In genomic region chr9:50650503-50650902, GRCm38 (mm10) we compare ENCODE assay signal across 26 mouse cellular contexts. TPM values are rescaled to one million over a fixed set of nuclear protein-coding genes. Genes with fewer than 3 reads are reported as not detected.
DNase-seq lines count a peak whose midpoint lies in the region; ATAC-seq lines count a peak whose summit lies in the region.
"Had no signal": no experiment of that assay in that cellular context is flagged by ENCODE, and none has a peak within 500 bp of the region (broad histone marks: within the 10 kb centered on the region; RNA-seq: fewer than 3 reads in every experiment).

No protein-coding gene starts in this region.

- H3K4me2 ChIP-seq in liver, embryonic 16.5 days (ENCODE audit: low read depth, low read length) = peak overlapping the region; percentile 10; the same call in 1 of the 2 replicates
- no peak overlapping the region for H3K4me2 ChIP-seq in intestine, embryonic 16.5 days (ENCODE audit: low read depth, low read length)
- H3K4me2 ChIP-seq: embryonic facial prominence, embryonic 12.5 days; limb, embryonic 13.5 days; lung, embryonic 14.5 days; neural tube, embryonic 13.5 days had no signal

- H3K36me3 ChIP-seq in heart, embryonic 10.5 days = peaks cover 95% of the 10 kb centered on the region
- peaks cover 31% of the 10 kb centered on the region for H3K36me3 ChIP-seq in liver, embryonic 16.5 days (ENCODE audit: control insufficient read depth, insufficient read depth)
- peaks cover 23% of the 10 kb centered on the region for H3K36me3 ChIP-seq in intestine, embryonic 16.5 days (ENCODE audit: control insufficient read depth, insufficient read depth, low read length)

- H3K4me1 ChIP-seq in heart, embryonic 10.5 days = no peaks in the 10 kb centered on the region
- H3K4me1 ChIP-seq in liver, embryonic 16.5 days (ENCODE audit: control insufficient read depth, low read depth, low read length) = peaks cover 8% of the 10 kb centered on the region
- H3K4me1 ChIP-seq in intestine, embryonic 16.5 days (ENCODE audit: control insufficient read depth, insufficient read depth, low read length) = no peaks in the 10 kb centered on the region
- H3K4me1 ChIP-seq: embryonic facial prominence, embryonic 12.5 days; limb, embryonic 13.5 days; midbrain, embryonic 10.5 days; neural tube, embryonic 13.5 days had no signal

- H3K4me3 ChIP-seq in heart, embryonic 10.5 days = no peak overlapping the region
- H3K4me3 ChIP-seq in liver, embryonic 16.5 days (ENCODE audit: low read depth, low read length) = no peak overlapping the region
- H3K4me3 ChIP-seq in intestine, embryonic 16.5 days (ENCODE audit: low read length) = no peak overlapping the region
- H3K4me3 ChIP-seq: embryonic facial prominence, embryonic 12.5 days; erythroblast, embryonic 14.5 days; heart, adult 2 months; limb, embryonic 13.5 days; midbrain, embryonic 10.5 days; myocyte; neural tube, embryonic 13.5 days had no signal

- ATAC-seq in liver, embryonic 16.5 days (ENCODE audit: low read depth) = peak; percentile 80
- no peak for ATAC-seq in intestine, embryonic 16.5 days
- ATAC-seq: forebrain, embryonic 14.5 days; hindbrain, postnatal 0 days; intestine, postnatal 0 days; midbrain, embryonic 16.5 days; Patski had no signal

- H3K9me3 ChIP-seq in heart, embryonic 10.5 days = no peaks in the 10 kb centered on the region
- no peaks in the 10 kb centered on the region for H3K9me3 ChIP-seq in liver, embryonic 16.5 days (replicated peaks; ENCODE audit: control insufficient read depth, low read length)
- no peaks in the 10 kb centered on the region for H3K9me3 ChIP-seq in intestine, embryonic 16.5 days (ENCODE audit: control insufficient read depth, low read length)
- H3K9me3 ChIP-seq: embryonic facial prominence, embryonic 12.5 days; limb, embryonic 13.5 days; midbrain, embryonic 10.5 days; neural tube, embryonic 13.5 days had no signal

- 93% methylated on average over 10 of the region's 10 CpGs for WGBS in heart, embryonic 10.5 days
- 56% methylated on average over 10 of the region's 10 CpGs for WGBS in liver, embryonic 16.5 days (ENCODE audit: insufficient replicate concordance)
- 95% methylated on average over 10 of the region's 10 CpGs for WGBS in intestine, embryonic 16.5 days

- DNase-seq in heart, embryonic 10.5 days (ENCODE audit: low spot score) = peak; percentile 82
- no peak for DNase-seq in heart, adult 8-10 months (ENCODE audit: low spot score)
- DNase-seq in liver = peak; percentile 72
- no peak for DNase-seq in lung, postnatal 10 days
- DNase-seq in ovary, postnatal 14 days (ENCODE audit: low spot score) = no peak
- DNase-seq: cerebellum, adult 2 months; cerebellum, postnatal 25 days; gastrocnemius, postnatal 14 days; heart, adult 2 months; kidney, postnatal 4 days; lung, embryonic 14.5 days; lung, postnatal 4 days; thymus, postnatal 25 days had no signal

- H3K27ac ChIP-seq in heart, embryonic 10.5 days = no peak overlapping the region
- H3K27ac ChIP-seq in liver, embryonic 16.5 days (ENCODE audit: low read length) = no peak overlapping the region
- no peak overlapping the region for H3K27ac ChIP-seq in intestine, embryonic 16.5 days (ENCODE audit: low read length)
- H3K27ac ChIP-seq: embryonic facial prominence, embryonic 12.5 days; heart, adult 2 months; hindbrain, postnatal 0 days; limb, embryonic 13.5 days; midbrain, embryonic 10.5 days; neural tube, embryonic 13.5 days had no signal

- H3K27me3 ChIP-seq in heart, embryonic 10.5 days (ENCODE audit: insufficient read depth, poor library complexity, severe bottlenecking) = no peaks in the 10 kb centered on the region
- H3K27me3 ChIP-seq in liver, embryonic 16.5 days (ENCODE audit: control insufficient read depth, insufficient read depth, low read depth, low read length) = no peaks in the 10 kb centered on the region
- H3K27me3 ChIP-seq in intestine, embryonic 16.5 days (replicated peaks; ENCODE audit: control insufficient read depth, insufficient read depth, low read length) = no peaks in the 10 kb centered on the region
- H3K27me3 ChIP-seq: embryonic facial prominence, embryonic 12.5 days; limb, embryonic 13.5 days; neural tube, embryonic 13.5 days; Patski had no signal

- no peak overlapping the region for H3K9ac ChIP-seq in liver, embryonic 16.5 days (ENCODE audit: low read depth, low read length)
- H3K9ac ChIP-seq in intestine, embryonic 16.5 days (ENCODE audit: low read depth, low read length) = no peak overlapping the region
- H3K9ac ChIP-seq: embryonic facial prominence, embryonic 12.5 days; limb, embryonic 13.5 days; lung, embryonic 14.5 days; neural tube, embryonic 13.5 days had no signal

RNA-seq across cellular contexts. Expression of gene Dlat, which starts 9.1 kb away (rescaled TPM):
- 105 and 151 TPM in 2 replicates for polyA plus RNA-seq in heart, embryonic 10.5 days (2016; fragmentation: Nextera tagmentation; extraction: Ambion mirVana)
- total RNA-seq in heart, adult 8-10 months (2022) = 100 to 1,000 TPM; 333 to 412 (median 402) TPM
- 21.6 and 22.5 TPM in 2 replicates for polyA plus RNA-seq in liver, embryonic 16.5 days (2015; fragmentation: Nextera tagmentation; extraction: Ambion mirVana)
- 61.0 and 63.7 TPM in 2 replicates for polyA plus RNA-seq in intestine, embryonic 16.5 days (2015; fragmentation: Nextera tagmentation; extraction: Ambion mirVana)

RNA-seq across cellular contexts. Expression of gene Nkapd1, which starts 33.2 kb away (rescaled TPM):
- polyA plus RNA-seq in heart, embryonic 10.5 days (2016; fragmentation: Nextera tagmentation; extraction: Ambion mirVana) = 14.8 and 20.8 TPM in 2 replicates
- total RNA-seq in heart, adult 8-10 months (2022) = 10 to 100 TPM; 10.7 to 13.4 (median 11.9) TPM
- 5.8 and 5.9 TPM in 2 replicates for polyA plus RNA-seq in liver, embryonic 16.5 days (2015; fragmentation: Nextera tagmentation; extraction: Ambion mirVana)
- 13.8 and 17.1 TPM in 2 replicates for polyA plus RNA-seq in intestine, embryonic 16.5 days (2015; fragmentation: Nextera tagmentation; extraction: Ambion mirVana)

RNA-seq across cellular contexts. Expression of gene Pih1d2, which starts 33.4 kb away (rescaled TPM):
- 3.4 and 5.3 TPM in 2 replicates for polyA plus RNA-seq in heart, embryonic 10.5 days (2016; fragmentation: Nextera tagmentation; extraction: Ambion mirVana)
- total RNA-seq in heart, adult 8-10 months (2022) = under 1 TPM; 0.38 to 0.63 (median 0.53) TPM
- polyA plus RNA-seq in liver, embryonic 16.5 days (2015; fragmentation: Nextera tagmentation; extraction: Ambion mirVana) = 0.55 and 0.90 TPM in 2 replicates
- 2.2 and 2.4 TPM in 2 replicates for polyA plus RNA-seq in intestine, embryonic 16.5 days (2015; fragmentation: Nextera tagmentation; extraction: Ambion mirVana)

RNA-seq across cellular contexts. Expression of gene Timm8b, which starts 46.8 kb away (rescaled TPM):
- polyA plus RNA-seq in heart, embryonic 10.5 days (2016; fragmentation: Nextera tagmentation; extraction: Ambion mirVana) = 288 and 294 TPM in 2 replicates
- 100 to 1,000 TPM; 264 to 310 (median 279) TPM for total RNA-seq in heart, adult 8-10 months (2022)
- polyA plus RNA-seq in liver, embryonic 16.5 days (2015; fragmentation: Nextera tagmentation; extraction: Ambion mirVana) = 141 and 164 TPM in 2 replicates
- 296 and 314 TPM in 2 replicates for polyA plus RNA-seq in intestine, embryonic 16.5 days (2015; fragmentation: Nextera tagmentation; extraction: Ambion mirVana)

RNA-seq across cellular contexts. Expression of gene Sdhd, which starts 46.9 kb away (rescaled TPM):
- 552 and 673 TPM in 2 replicates for polyA plus RNA-seq in heart, embryonic 10.5 days (2016; fragmentation: Nextera tagmentation; extraction: Ambion mirVana)
- 100 to 1,000 TPM; 662 to 705 (median 698) TPM for total RNA-seq in heart, adult 8-10 months (2022)
- 308 and 319 TPM in 2 replicates for polyA plus RNA-seq in liver, embryonic 16.5 days (2015; fragmentation: Nextera tagmentation; extraction: Ambion mirVana)
- 686 and 728 TPM in 2 replicates for polyA plus RNA-seq in intestine, embryonic 16.5 days (2015; fragmentation: Nextera tagmentation; extraction: Ambion mirVana)

Comparison
In these comparisons a context has a peak if more than half of its experiments do, and no peak if none do; other contexts are left out.
1. DNase-seq: peak in heart, embryonic 10.5 days (single experiment) and liver (single experiment); none in heart, adult 8-10 months (single experiment), lung, postnatal 10 days (single experiment) and ovary, postnatal 14 days (single experiment).